Mouse (Mus musculus): ENCODE data around the gene Chrna4.

Chrna4 gene

GRCm38 (mm10) chr2:181052171-181052570 lies 8.8 kb upstream of the Chrna4 start:
- no peak for DNase-seq (ENCODE audit: low read depth, low spot score)
- H3K36me3 ChIP-seq (ENCODE audit: control insufficient read depth, insufficient read depth, low read length, poor library complexity, severe bottlenecking) = no peaks in the 10 kb centered on the region
- no peaks in the 10 kb centered on the region for H3K27me3 ChIP-seq (ENCODE audit: control insufficient read depth, insufficient read depth, low read length, poor library complexity, severe bottlenecking)

DNA sequence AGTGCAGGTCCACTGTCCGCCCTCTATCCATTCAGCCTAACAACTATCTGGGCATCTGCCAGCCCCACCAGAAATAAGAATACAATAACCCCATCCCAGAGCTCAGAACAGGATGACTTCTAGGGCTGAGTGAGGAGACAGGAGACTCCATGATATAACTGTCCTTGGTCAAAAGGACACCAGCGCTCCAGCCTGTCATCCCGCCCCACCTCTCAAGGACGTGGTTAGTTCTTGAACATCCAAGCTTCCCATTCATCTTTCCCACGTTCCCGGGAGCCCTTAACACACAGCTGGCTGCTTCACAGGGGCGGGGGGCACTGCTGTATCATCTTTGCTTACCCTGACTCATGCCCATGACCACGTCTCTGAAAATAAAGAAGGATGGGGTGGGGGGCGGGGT lies 5.6 kb upstream of the Chrna4 start:
- DNase-seq (ENCODE audit: low read depth, low spot score) = no peak
- no peaks in the 10 kb centered on the region for H3K36me3 ChIP-seq (ENCODE audit: control insufficient read depth, insufficient read depth, low read length, poor library complexity, severe bottlenecking)
- no peaks in the 10 kb centered on the region for H3K27me3 ChIP-seq (ENCODE audit: control insufficient read depth, insufficient read depth, low read length, poor library complexity, severe bottlenecking)

- Histone ChIP-seq H3K27me3 (ENCODE audit: control insufficient read depth, insufficient read depth, low read length, poor library complexity, severe bottlenecking) (no peaks in the 10 kb centered on the region), H3K36me3 (ENCODE audit: control insufficient read depth, insufficient read depth, low read length, poor library complexity, severe bottlenecking) (no peaks in the 10 kb centered on the region)
- DNase-seq (ENCODE audit: low read depth, low spot score) = no peak
Observed at GRCm38 (mm10) chr2:181048252-181048945, 5.1 kb upstream of the Chrna4 start.

GRCm38 (mm10) chr2:181044001-181044400 lies 655 bp upstream of the Chrna4 start:
- no peak for DNase-seq (ENCODE audit: low read depth, low spot score)
- no peaks in the 10 kb centered on the region for H3K36me3 ChIP-seq (ENCODE audit: control insufficient read depth, insufficient read depth, low read length, poor library complexity, severe bottlenecking)
- no peaks in the 10 kb centered on the region for H3K27me3 ChIP-seq (ENCODE audit: control insufficient read depth, insufficient read depth, low read length, poor library complexity, severe bottlenecking)

DNA sequence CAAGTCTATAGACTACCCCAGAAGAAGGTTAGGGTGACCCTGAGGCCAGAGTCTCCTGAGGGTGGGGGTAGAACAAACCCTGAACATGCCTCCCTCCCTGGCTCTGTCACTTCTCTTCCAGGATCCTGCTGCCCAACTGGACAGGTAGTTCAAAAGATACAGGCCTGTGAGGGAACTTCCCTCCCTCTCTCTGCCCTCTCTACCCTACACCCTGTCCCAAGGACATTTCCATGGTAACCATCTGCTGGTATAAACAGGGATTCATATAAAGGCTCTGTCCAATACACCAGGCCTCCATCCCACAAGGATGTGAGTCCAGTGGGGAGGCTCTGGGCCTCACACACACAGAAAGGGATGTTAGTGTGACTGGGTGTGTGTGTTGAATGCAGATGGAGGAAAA lies 970 bp downstream of the Chrna4 start:
- Histone ChIP-seq H3K36me3 (ENCODE audit: control insufficient read depth, insufficient read depth, low read length, poor library complexity, severe bottlenecking) (no peaks in the 10 kb centered on the region), H3K27me3 (ENCODE audit: control insufficient read depth, insufficient read depth, low read length, poor library complexity, severe bottlenecking) (no peaks in the 10 kb centered on the region)
- no peak for DNase-seq (ENCODE audit: low read depth, low spot score)

DNA sequence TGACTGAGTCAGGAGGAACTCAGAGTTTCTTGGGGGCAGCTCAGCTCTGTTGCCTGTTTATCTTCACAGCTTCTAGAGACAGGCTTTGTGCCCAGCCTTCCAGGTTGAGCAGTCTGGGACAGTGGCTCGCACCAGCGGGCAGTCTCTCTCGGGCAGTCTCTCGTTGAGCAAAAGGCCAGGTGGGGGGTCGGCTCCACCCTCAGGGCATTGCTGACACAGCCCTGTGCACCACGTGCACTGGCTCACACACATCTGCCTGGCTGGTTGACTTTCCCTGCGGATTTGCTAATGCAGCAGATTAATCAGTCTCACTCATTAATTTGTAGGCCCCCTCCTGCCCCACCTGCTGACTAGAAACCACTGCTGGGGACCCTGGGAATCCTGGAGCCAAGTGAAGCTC lies 1.4 kb downstream of the Chrna4 start:
- Histone ChIP-seq H3K27me3 (ENCODE audit: control insufficient read depth, insufficient read depth, low read length, poor library complexity, severe bottlenecking) (no peaks in the 10 kb centered on the region), H3K36me3 (ENCODE audit: control insufficient read depth, insufficient read depth, low read length, poor library complexity, severe bottlenecking) (no peaks in the 10 kb centered on the region)
- DNase-seq (ENCODE audit: low read depth, low spot score) = no peak

DNA sequence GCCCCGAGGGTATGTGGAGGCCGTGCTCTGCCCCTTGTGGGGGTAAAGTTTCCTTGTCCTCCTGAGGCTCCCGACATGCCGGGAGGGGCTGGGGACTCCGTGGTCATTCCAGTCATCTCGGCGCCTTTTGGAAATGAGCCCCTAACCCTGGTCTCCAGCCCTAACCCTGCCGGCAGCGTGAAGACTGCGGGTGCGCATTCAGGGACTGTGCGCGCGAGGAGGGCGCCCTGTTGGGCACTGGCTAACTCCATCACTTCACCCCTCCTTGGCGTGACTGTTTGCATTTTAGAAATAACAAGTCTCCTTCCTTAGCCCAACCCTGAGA lies 4.0 kb downstream of the Chrna4 start:
- no peaks in the 10 kb centered on the region for H3K36me3 ChIP-seq (ENCODE audit: control insufficient read depth, insufficient read depth, low read length, poor library complexity, severe bottlenecking)
- H3K27me3 ChIP-seq (ENCODE audit: control insufficient read depth, insufficient read depth, low read length, poor library complexity, severe bottlenecking) = no peaks in the 10 kb centered on the region
- DNase-seq (ENCODE audit: low read depth, low spot score) = no peak

DNA sequence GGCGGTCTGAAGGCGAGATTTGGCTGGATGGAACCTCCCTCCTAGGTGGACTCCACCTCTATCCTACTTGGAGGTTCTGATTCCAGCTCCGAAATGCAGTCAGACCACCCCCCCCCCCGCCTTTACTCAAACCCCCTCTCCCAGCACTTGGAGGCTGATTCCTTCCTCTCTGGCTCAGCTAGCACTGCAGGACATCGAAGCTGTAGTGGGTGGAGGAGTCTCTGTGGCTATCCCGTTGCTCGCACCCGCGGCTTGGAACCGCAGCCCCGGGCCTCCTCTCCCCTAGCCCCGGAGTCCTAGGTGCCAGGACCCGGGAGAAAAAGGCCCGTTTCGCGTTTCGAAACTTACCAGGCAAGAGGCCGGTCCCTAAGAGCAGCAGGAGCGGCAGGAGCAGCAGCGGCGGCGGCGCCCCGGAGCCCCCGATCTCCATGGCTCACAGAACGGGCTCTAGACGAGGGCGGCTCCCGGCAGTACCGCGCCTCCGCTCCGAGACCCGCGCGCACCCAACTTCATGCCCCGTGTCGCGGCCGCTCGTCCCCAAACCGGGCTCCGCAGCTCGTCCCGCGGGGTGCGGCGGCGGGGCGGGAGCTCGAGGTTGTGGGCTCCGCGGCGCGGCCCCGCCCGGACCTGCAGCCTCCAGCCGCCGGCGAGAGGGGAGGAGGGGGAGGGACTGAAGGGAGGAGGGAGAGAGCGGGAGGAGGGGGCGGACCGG lies 4.5 kb downstream of the Chrna4 start:
- no peaks in the 10 kb centered on the region for H3K27me3 ChIP-seq (ENCODE audit: control insufficient read depth, insufficient read depth, low read length, poor library complexity, severe bottlenecking)
- DNase-seq (ENCODE audit: low read depth, low spot score) = no peak
- H3K36me3 ChIP-seq (ENCODE audit: control insufficient read depth, insufficient read depth, low read length, poor library complexity, severe bottlenecking) = no peaks in the 10 kb centered on the region

GRCm38 (mm10) chr2:181036561-181036960 lies 6.8 kb downstream of the Chrna4 start:
- no peaks in the 10 kb centered on the region for H3K27me3 ChIP-seq (ENCODE audit: control insufficient read depth, insufficient read depth, low read length, poor library complexity, severe bottlenecking)
- H3K36me3 ChIP-seq (ENCODE audit: control insufficient read depth, insufficient read depth, low read length, poor library complexity, severe bottlenecking) = no peaks in the 10 kb centered on the region
- no peak for DNase-seq (ENCODE audit: low read depth, low spot score)

GRCm38 (mm10) chr2:181035186-181035585 lies 8.2 kb downstream of the Chrna4 start:
- H3K27me3 ChIP-seq (ENCODE audit: control insufficient read depth, insufficient read depth, low read length, poor library complexity, severe bottlenecking) = no peaks in the 10 kb centered on the region
- no peak for DNase-seq (ENCODE audit: low read depth, low spot score)
- H3K36me3 ChIP-seq (ENCODE audit: control insufficient read depth, insufficient read depth, low read length, poor library complexity, severe bottlenecking) = no peaks in the 10 kb centered on the region

GRCm38 (mm10) chr2:181033310-181033709 lies 10.0 kb downstream of the Chrna4 start:
- Histone ChIP-seq H3K27me3 (ENCODE audit: control insufficient read depth, insufficient read depth, low read length, poor library complexity, severe bottlenecking) (no peaks in the 10 kb centered on the region), H3K36me3 (ENCODE audit: control insufficient read depth, insufficient read depth, low read length, poor library complexity, severe bottlenecking) (no peaks in the 10 kb centered on the region)
- no peak for DNase-seq (ENCODE audit: low read depth, low spot score)

GRCm38 (mm10) chr2:181032407-181032806 lies 10.9 kb downstream of the Chrna4 start:
- no peaks in the 10 kb centered on the region for H3K27me3 ChIP-seq (ENCODE audit: control insufficient read depth, insufficient read depth, low read length, poor library complexity, severe bottlenecking)
- H3K36me3 ChIP-seq (ENCODE audit: control insufficient read depth, insufficient read depth, low read length, poor library complexity, severe bottlenecking) = no peaks in the 10 kb centered on the region
- no peak for DNase-seq (ENCODE audit: low read depth, low spot score)

GRCm38 (mm10) chr2:181031406-181031934 lies 11.9 kb downstream of the Chrna4 start:
- Histone ChIP-seq H3K27me3 (ENCODE audit: control insufficient read depth, insufficient read depth, low read length, poor library complexity, severe bottlenecking) (no peaks in the 10 kb centered on the region), H3K36me3 (ENCODE audit: control insufficient read depth, insufficient read depth, low read length, poor library complexity, severe bottlenecking) (no peaks in the 10 kb centered on the region)
- DNase-seq (ENCODE audit: low read depth, low spot score) = no peak

GRCm38 (mm10) chr2:181008339-181008738 lies 35.0 kb downstream of the Chrna4 start:
- no peaks in the 10 kb centered on the region for H3K36me3 ChIP-seq (ENCODE audit: control insufficient read depth, insufficient read depth, low read length, poor library complexity, severe bottlenecking)
- no peaks in the 10 kb centered on the region for H3K27me3 ChIP-seq (ENCODE audit: control insufficient read depth, insufficient read depth, low read length, poor library complexity, severe bottlenecking)
- no peak for DNase-seq (ENCODE audit: low read depth, low spot score)

GRCm38 (mm10) chr2:181007054-181007453 lies 36.3 kb downstream of the Chrna4 start:
- DNase-seq (ENCODE audit: low read depth, low spot score) = no peak
- no peaks in the 10 kb centered on the region for H3K27me3 ChIP-seq (ENCODE audit: control insufficient read depth, insufficient read depth, low read length, poor library complexity, severe bottlenecking)
- no peaks in the 10 kb centered on the region for H3K36me3 ChIP-seq (ENCODE audit: control insufficient read depth, insufficient read depth, low read length, poor library complexity, severe bottlenecking)
